Mouse (Mus musculus) liver, embryonic 12.5 days (tissue): ENCODE measurements at regions not wholly inside any gene's neighbourhood (a gene's known extent, or its start where the extent isn't known, plus 50 kb on each side); places are given as distances from the start of the nearest gene placed in this dataset.

Source experiments
- ATAC-seq: fragments of 200-750 bp; cut with Nextera tagmentation; 2 replicates; pipeline ENCODE4 v1.8.0; 2017; ENCODE audit warnings: moderate number of reproducible peaks, mild to moderate bottlenecking, moderate library complexity
- H3K27ac ChIP-seq: fragments of 300-500 bp; sonication (generic); 2 replicates; pipeline ENCODE4 v1.5.1; 2016; ENCODE audit warnings: mild to moderate bottlenecking
- H3K27me3 ChIP-seq: fragments of 300-500 bp; sonication (generic); replicated peaks from 2 replicates; pipeline ENCODE4 v1.6.1; 2016; ENCODE audit warnings: mild to moderate bottlenecking, moderate library complexity
- H3K36me3 ChIP-seq: fragments of 300-500 bp; sonication (generic); 2 replicates; pipeline ENCODE4 v1.6.1; 2016; ENCODE audit warnings: mild to moderate bottlenecking, moderate library complexity
- H3K4me1 ChIP-seq: fragments of 300-500 bp; sonication (generic); 2 replicates; pipeline ENCODE4 v1.6.1; 2016
- H3K4me2 ChIP-seq: fragments of 300-500 bp; sonication (generic); 2 replicates; pipeline ENCODE4 v1.6.1; 2016; ENCODE audit warnings: mild to moderate bottlenecking, moderate library complexity
- H3K4me3 ChIP-seq: fragments of 300-500 bp; sonication (generic); 2 replicates; pipeline ENCODE4 v1.5.1; 2016; ENCODE audit warnings: mild to moderate bottlenecking, moderate library complexity
- H3K9ac ChIP-seq: fragments of 300-500 bp; sonication (generic); 2 replicates; pipeline ENCODE4 v1.6.1; 2016; ENCODE audit warnings: mild to moderate bottlenecking, moderate library complexity
- H3K9me3 ChIP-seq: fragments of 300-500 bp; sonication (generic); replicated peaks from 2 replicates; pipeline ENCODE4 v1.6.1; 2016; ENCODE audit warnings: mild to moderate bottlenecking, moderate library complexity
- WGBS: fragments of 180-500 bp; shearing (Covaris S2); methylation state at CpG from one replicate; pipeline ENCODE4 v1.1.7; 2016; ENCODE audit not compliant: insufficient replicate concordance; 5-methylcytosine and 5-hydroxymethylcytosine counted together

GRCm38 (mm10) chr2:173930606-173931177 is 145.4 kb upstream of the Stx16 start:
- H3K4me2 ChIP-seq, result no peak overlapping the region
- peaks cover 17% of the 10 kb centered on the region for H3K9me3 ChIP-seq
- no peaks in the 10 kb centered on the region for H3K27me3 ChIP-seq
- WGBS, result 77% methylated on average over 17 of the region's 17 CpGs
- no peaks in the 10 kb centered on the region for H3K4me1 ChIP-seq
- H3K27ac ChIP-seq, result no peak overlapping the region
- no peak for ATAC-seq
- no peaks in the 10 kb centered on the region for H3K36me3 ChIP-seq
- H3K9ac ChIP-seq, result no peak overlapping the region
- no peak overlapping the region for H3K4me3 ChIP-seq

GRCm38 (mm10) chr2:173935706-173936105 is 140.4 kb upstream of the Stx16 start:
- no peak for ATAC-seq
- Histone ChIP-seq H3K4me1 (no peaks in the 10 kb centered on the region), H3K27me3 (no peaks in the 10 kb centered on the region), H3K36me3 (no peaks in the 10 kb centered on the region), H3K9ac (no peak overlapping the region), H3K4me3 (no peak overlapping the region), H3K27ac (no peak overlapping the region), H3K4me2 (no peak overlapping the region), H3K9me3 (peaks cover 17% of the 10 kb centered on the region)
- WGBS, result 65% methylated on average over 5 of the region's 5 CpGs

DNA sequence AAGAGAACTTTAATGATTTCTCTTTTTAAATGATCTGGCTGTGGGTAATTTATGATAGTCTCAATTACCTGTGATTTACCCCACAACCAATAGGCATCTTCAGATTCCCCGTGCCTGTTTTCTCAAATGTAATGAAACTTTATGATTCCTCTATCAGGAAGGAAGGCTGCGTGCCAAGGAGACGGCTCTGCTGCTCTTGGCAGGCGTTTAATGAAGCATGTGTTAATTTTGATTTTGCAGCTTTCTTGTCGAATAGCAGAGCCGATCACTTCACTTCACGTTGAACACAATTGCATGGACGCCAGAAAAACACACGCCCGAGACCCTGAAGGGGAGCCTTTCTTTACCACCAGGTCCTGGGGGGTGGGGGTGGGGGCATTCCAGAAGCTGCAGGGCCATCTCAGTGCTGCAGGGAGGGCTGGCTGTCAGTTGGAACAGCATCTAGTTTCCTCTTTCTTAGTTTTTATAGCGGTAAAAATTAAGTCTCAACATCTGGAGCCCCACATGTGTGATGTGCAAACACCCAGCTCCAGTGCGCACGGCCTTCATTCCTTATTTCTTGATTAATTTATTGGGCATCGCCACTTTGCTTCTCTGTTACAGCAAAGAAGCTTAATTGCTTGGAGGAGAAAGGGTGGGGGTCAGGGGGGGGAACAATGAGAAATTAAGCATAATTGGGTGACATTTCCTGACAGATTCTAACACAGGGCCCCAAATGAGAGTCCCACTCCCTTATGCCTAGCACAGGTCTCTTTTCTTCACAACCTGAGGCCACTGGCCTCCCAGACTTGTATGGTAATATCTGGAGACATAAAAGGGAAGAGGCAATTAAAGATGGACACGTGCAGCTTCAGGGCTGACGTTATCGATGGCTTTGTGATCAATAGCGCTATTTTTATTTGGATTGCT is 138.3 kb upstream of the Stx16 start:
- Histone ChIP-seq H3K9me3 (peaks cover 10% of the 10 kb centered on the region), H3K4me2 (no peak overlapping the region), H3K36me3 (no peaks in the 10 kb centered on the region), H3K4me3 (no peak overlapping the region), H3K27ac (no peak overlapping the region), H3K27me3 (no peaks in the 10 kb centered on the region), H3K4me1 (no peaks in the 10 kb centered on the region), H3K9ac (no peak overlapping the region)
- 73% methylated on average over 18 of the region's 18 CpGs for WGBS
- ATAC-seq, result no peak

DNA sequence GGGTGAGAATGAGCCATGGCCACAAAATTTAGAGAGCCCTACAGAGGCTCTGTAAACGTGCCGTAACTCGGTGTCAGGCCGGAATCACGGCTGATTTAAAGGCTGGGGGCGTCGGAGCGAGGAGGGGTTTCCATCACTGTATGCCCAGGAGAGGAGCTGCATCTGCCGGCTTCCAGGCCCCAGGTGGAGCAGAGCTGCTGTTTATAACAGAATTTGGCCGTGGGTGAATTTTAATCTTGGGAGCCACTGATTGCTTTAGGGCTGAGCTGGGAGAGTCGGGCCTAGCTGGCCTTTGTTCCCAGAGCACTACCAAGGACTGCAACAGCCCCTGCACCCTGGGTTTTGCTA is 137.7 kb upstream of the Stx16 start:
- H3K4me1 ChIP-seq, result no peaks in the 10 kb centered on the region
- no peaks in the 10 kb centered on the region for H3K27me3 ChIP-seq
- H3K9ac ChIP-seq, result no peak overlapping the region
- peaks cover 3% of the 10 kb centered on the region for H3K9me3 ChIP-seq
- H3K27ac ChIP-seq, result no peak overlapping the region
- no peaks in the 10 kb centered on the region for H3K36me3 ChIP-seq
- WGBS, result 68% methylated on average over 11 of the region's 11 CpGs
- ATAC-seq, result no peak
- no peak overlapping the region for H3K4me3 ChIP-seq
- no peak overlapping the region for H3K4me2 ChIP-seq

DNA sequence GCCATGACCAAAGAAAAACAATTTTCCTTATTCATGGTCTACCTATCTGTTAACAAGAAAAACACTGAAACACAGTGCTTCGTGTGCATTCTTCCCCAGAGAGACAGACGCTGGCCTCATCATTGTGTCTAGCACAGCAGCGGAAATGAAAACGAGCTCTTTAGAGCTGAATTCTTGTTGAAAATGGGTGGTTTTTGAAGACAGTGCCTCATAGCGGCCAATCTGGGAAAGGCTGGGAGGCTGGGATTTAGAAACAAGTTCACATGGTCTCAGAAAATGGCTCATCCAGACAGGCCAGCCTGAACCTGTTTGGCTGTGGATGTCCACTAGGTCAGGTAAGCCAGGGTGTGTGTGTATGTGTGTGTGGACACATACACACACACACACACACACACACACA is 130.7 kb upstream of the Stx16 start:
- H3K36me3 ChIP-seq, result no peaks in the 10 kb centered on the region
- no peaks in the 10 kb centered on the region for H3K4me1 ChIP-seq
- no peak overlapping the region for H3K4me2 ChIP-seq
- WGBS, result 68% methylated on average over 5 of the region's 5 CpGs
- H3K4me3 ChIP-seq, result no peak overlapping the region
- H3K9ac ChIP-seq, result no peak overlapping the region
- no peaks in the 10 kb centered on the region for H3K27me3 ChIP-seq
- 0 out of 2 replicates have a peak, but pooled peaks cover 9% of the 10 kb centered on the region for H3K9me3 ChIP-seq
- ATAC-seq, result no peak
- H3K27ac ChIP-seq, result no peak overlapping the region

GRCm38 (mm10) chr2:173948586-173948985 is 127.5 kb upstream of the Stx16 start:
- Histone ChIP-seq H3K9me3 (0 out of 2 replicates have a peak, but pooled peaks cover 7% of the 10 kb centered on the region), H3K27ac (no peak overlapping the region), H3K4me3 (no peak overlapping the region), H3K27me3 (no peaks in the 10 kb centered on the region), H3K9ac (no peak overlapping the region), H3K36me3 (no peaks in the 10 kb centered on the region), H3K4me2 (no peak overlapping the region), H3K4me1 (no peaks in the 10 kb centered on the region)
- 66% methylated on average over 5 of the region's 5 CpGs for WGBS
- ATAC-seq, result no peak

GRCm38 (mm10) chr2:173950164-173950891 is 125.8 kb upstream of the Stx16 start:
- Histone ChIP-seq H3K27me3 (no peaks in the 10 kb centered on the region), H3K9me3 (no peaks in the 10 kb centered on the region), H3K4me3 (no peak overlapping the region), H3K27ac (no peak overlapping the region), H3K36me3 (no peaks in the 10 kb centered on the region), H3K9ac (no peak overlapping the region), H3K4me1 (no peaks in the 10 kb centered on the region), H3K4me2 (no peak overlapping the region)
- no peak for ATAC-seq
- 34% methylated on average over 10 of the region's 10 CpGs for whole genome bisulfite sequencing

DNA sequence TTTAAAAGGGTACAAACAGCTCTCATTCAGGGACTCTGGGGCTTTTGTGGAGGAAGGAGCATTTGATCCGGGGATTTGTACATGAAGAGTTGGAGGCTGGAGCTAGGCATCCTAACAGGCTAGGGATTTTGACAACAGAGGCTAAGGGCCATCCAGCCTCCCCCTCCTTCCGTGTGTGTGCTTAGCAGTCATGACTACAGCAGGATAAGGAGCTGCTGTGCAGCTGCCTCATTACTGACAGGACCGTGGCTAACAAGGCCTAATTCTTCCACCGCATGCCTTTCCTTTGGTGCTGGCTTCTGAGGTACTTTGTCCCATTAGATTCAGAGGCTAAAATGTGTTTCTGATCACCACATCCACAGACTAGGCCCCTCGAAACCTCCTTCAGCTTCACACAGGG is 110.0 kb upstream of the Stx16 start:
- no peaks in the 10 kb centered on the region for H3K27me3 ChIP-seq
- no peak overlapping the region for H3K27ac ChIP-seq
- H3K9ac ChIP-seq, result no peak overlapping the region
- ATAC-seq, result no peak
- no peak overlapping the region for H3K4me3 ChIP-seq
- H3K4me2 ChIP-seq, result no peak overlapping the region
- 62% methylated on average over 5 of the region's 5 CpGs for WGBS
- no peaks in the 10 kb centered on the region for H3K9me3 ChIP-seq
- no peaks in the 10 kb centered on the region for H3K36me3 ChIP-seq
- H3K4me1 ChIP-seq, result no peaks in the 10 kb centered on the region

- H3K27ac ChIP-seq, result no peak overlapping the region
Measured at GRCm38 (mm10) chr2:173970789-173971188, 105.3 kb upstream of the Stx16 start.

DNA sequence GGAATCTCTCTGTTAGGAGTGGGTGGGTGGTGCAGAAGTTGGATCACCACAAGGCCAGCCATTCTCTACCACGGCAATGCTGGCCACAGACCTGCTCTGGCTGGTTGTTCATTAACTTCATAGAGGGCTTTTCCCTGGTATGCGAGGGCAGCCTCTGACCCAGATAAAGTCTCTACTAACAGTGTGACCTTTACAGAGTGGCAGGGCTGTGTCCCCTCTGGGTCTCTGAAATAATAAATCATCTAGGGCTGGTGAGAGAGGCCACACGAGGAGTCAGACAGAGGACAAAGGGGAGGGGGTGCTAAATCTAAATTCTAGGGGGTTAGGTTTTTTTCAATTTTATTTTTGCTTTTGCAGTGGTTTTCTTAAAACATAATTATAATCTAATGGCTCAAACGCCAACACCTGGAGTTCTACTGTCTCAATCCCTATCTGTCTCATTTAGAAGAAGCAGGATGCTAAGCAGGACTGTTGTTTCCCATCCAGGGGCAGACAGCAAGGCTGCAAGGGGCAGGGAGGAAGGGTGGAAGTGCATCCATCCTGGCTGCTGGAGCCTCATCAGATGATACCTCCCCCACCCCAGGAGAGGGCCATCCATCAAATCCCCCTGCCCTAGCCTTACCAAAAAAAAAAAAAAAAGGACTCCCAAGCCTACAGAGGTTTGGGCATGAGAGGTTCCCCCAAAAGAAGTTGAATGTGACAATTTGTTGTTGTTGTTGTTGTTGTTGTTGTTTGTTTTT is 99.6 kb upstream of the Stx16 start:
- H3K27me3 ChIP-seq, result no peaks in the 10 kb centered on the region
- H3K4me3 ChIP-seq, result no peak overlapping the region
- H3K27ac ChIP-seq, result no peak overlapping the region
- H3K4me1 ChIP-seq, result no peaks in the 10 kb centered on the region
- 40% methylated on average over 4 of the region's 4 CpGs for WGBS
- H3K9ac ChIP-seq, result no peak overlapping the region
- no peaks in the 10 kb centered on the region for H3K9me3 ChIP-seq
- H3K36me3 ChIP-seq, result no peaks in the 10 kb centered on the region
- H3K4me2 ChIP-seq, result no peak overlapping the region
- peak; percentile 79 for ATAC-seq

More at GRCm38 (mm10) chr2:173970789-173971188, 105.3 kb upstream of the Stx16 start:
- WGBS, result 37% methylated on average over 1 of the region's 1 CpGs
- Histone ChIP-seq H3K27me3 (no peaks in the 10 kb centered on the region), H3K9me3 (no peaks in the 10 kb centered on the region), H3K9ac (no peak overlapping the region), H3K4me3 (no peak overlapping the region), H3K36me3 (no peaks in the 10 kb centered on the region), H3K4me1 (no peaks in the 10 kb centered on the region), H3K4me2 (no peak overlapping the region)
- no peak for ATAC-seq

- no peak for ATAC-seq
- Histone ChIP-seq H3K4me1 (no peaks in the 10 kb centered on the region), H3K27me3 (no peaks in the 10 kb centered on the region), H3K4me2 (no peak overlapping the region), H3K27ac (peak overlapping the region; percentile 65; the same call in 1 of the 2 replicates), H3K9ac (no peak overlapping the region), H3K4me3 (no peak overlapping the region), H3K9me3 (no peaks in the 10 kb centered on the region), H3K36me3 (no peaks in the 10 kb centered on the region)
- 53% methylated on average over 12 of the region's 12 CpGs for WGBS
Measured at GRCm38 (mm10) chr2:173977236-173978053, 98.7 kb upstream of the Stx16 start.
